Mouse (Mus musculus) myocyte (in vitro differentiated cells): ENCODE measurements around the gene Nfia. TPM values are rescaled to one million over a fixed set of nuclear protein-coding genes. Genes with fewer than 3 reads are reported as not detected.

Experiments used
- H3K27me3 ChIP-seq: one replicate; pipeline ENCODE4 v1.6.1; 2011; ENCODE audit not compliant: control insufficient read depth, insufficient read depth, insufficient read length
- H3K36me3 ChIP-seq: one replicate; pipeline ENCODE4 v1.6.1; 2011; ENCODE audit not compliant: control insufficient read depth, insufficient read depth
- H3K4me2 ChIP-seq: one replicate; pipeline ENCODE4 v1.6.1; 2011; ENCODE audit warnings: low read depth, control low read depth
- H3K4me3 ChIP-seq: one replicate; pipeline ENCODE4 v1.5.1; 2011; ENCODE audit warnings: mild to moderate bottlenecking, control low read depth, moderate library complexity
- H3K79me2 ChIP-seq: one replicate; pipeline ENCODE4 v1.6.1; 2011; ENCODE audit not compliant: control insufficient read depth, insufficient read depth
- H3ac ChIP-seq: one replicate; pipeline ENCODE4 v1.6.1; 2011; ENCODE audit not compliant: control insufficient read depth, insufficient read length
- CEBPB ChIP-seq: IDR thresholded peaks from 2 replicates; pipeline ENCODE4 v1.6.1; 2011; ENCODE audit warnings: mild to moderate bottlenecking, moderate library complexity; ENCODE audit not compliant: poor library complexity, insufficient read depth, severe bottlenecking
- E2F4 ChIP-seq: IDR thresholded peaks from one replicate; pipeline ENCODE4 v1.6.1; 2011; ENCODE audit warnings: mild to moderate bottlenecking, control low read depth, moderate library complexity; ENCODE audit not compliant: insufficient read depth
- MAX ChIP-seq: IDR thresholded peaks from one replicate; pipeline ENCODE4 v1.6.1; 2011; ENCODE audit warnings: low read depth, mild to moderate bottlenecking, control low read depth
- MYOD1 ChIP-seq, 3 experiments: IDR thresholded peaks; one replicate each; pipeline ENCODE4 v1.6.1; 2011; ENCODE audit warnings: control low read depth in 2 of 3, low read depth in 2 of 3, mild to moderate bottlenecking in 2 of 3, moderate library complexity in 1 of 3; ENCODE audit not compliant: insufficient read length in 2 of 3, control insufficient read depth in 1 of 3
- MYOG ChIP-seq, 3 experiments: IDR thresholded peaks; one replicate each; pipeline ENCODE4 v1.6.1; 2011; ENCODE audit warnings: control low read depth in 2 of 3, low read depth in 2 of 3, mild to moderate bottlenecking in 2 of 3; ENCODE audit not compliant: insufficient read length in 2 of 3, control insufficient read depth in 1 of 3, insufficient read depth in 1 of 3
- POLR2A ChIP-seq: IDR thresholded peaks from one replicate; pipeline ENCODE4 v1.6.1; 2011; ENCODE audit warnings: low read depth, mild to moderate bottlenecking, control low read depth, moderate library complexity; ENCODE audit not compliant: insufficient read length
- POLR2AphosphoS2 ChIP-seq: IDR thresholded peaks from one replicate; pipeline ENCODE4 v1.6.1; 2011; ENCODE audit warnings: low read depth, control low read depth; ENCODE audit not compliant: insufficient read length
- REST ChIP-seq: IDR thresholded peaks from one replicate; pipeline ENCODE4 v1.6.1; 2011; ENCODE audit warnings: mild to moderate bottlenecking, control low read depth, moderate library complexity; ENCODE audit not compliant: insufficient read depth, insufficient read length
- SRF ChIP-seq: IDR thresholded peaks from one replicate; pipeline ENCODE4 v1.6.1; 2011; ENCODE audit warnings: low read depth; ENCODE audit not compliant: control insufficient read depth, insufficient read length
- TCF12 ChIP-seq: IDR thresholded peaks from one replicate; pipeline ENCODE4 v1.6.1; 2011; ENCODE audit warnings: mild to moderate bottlenecking, control low read depth; ENCODE audit not compliant: poor library complexity, insufficient read depth, severe bottlenecking
- TCF3 ChIP-seq: IDR thresholded peaks from one replicate; pipeline ENCODE4 v1.6.1; 2011; ENCODE audit warnings: low read depth, control low read depth; ENCODE audit not compliant: insufficient read length
- USF1 ChIP-seq: IDR thresholded peaks from one replicate; pipeline ENCODE4 v1.6.1; 2011; ENCODE audit warnings: low read depth, mild to moderate bottlenecking, control low read depth, moderate library complexity
- polyA plus RNA-seq: library from polyadenylated mRNA; unstranded; fragments of >200 nt; fragmentation: generic; extraction: Trizol; gene quantifications from one replicate; pipeline ENCODE4 v1.2.1, GENCODE M21; 2012; ENCODE audit warnings: missing spikeins

The Nfia gene
- polyA plus RNA-seq, 1 experiment, result 0.25 TPM

- Histone ChIP-seq H3K27me3 (no peaks in the 10 kb centered on the region), H3ac (no peak overlapping the region), H3K4me3 (no peak overlapping the region), H3K4me2 (no peak overlapping the region), H3K36me3 (no peaks in the 10 kb centered on the region), H3K79me2 (no peaks in the 10 kb centered on the region)
- TF ChIP-seq TCF12, result no peak
- no peak for TF ChIP-seq SRF
- TF ChIP-seq MYOD1 (IDR thresholded peaks at IDR 0.05; ENCODE audit: control insufficient read depth in 1 of 3, insufficient read length in 2 of 3, low read depth in 2 of 3), result no peak
- TF ChIP-seq POLR2A, result no peak
- no peak for TF ChIP-seq E2F4
- no peak for TF ChIP-seq CEBPB
- TF ChIP-seq POLR2AphosphoS2, result no peak
- TF ChIP-seq MAX, result no peak
- no peak for TF ChIP-seq USF1
- no peak for TF ChIP-seq TCF3
- no peak for TF ChIP-seq MYOG (IDR thresholded peaks at IDR 0.05; ENCODE audit: control insufficient read depth in 1 of 3, insufficient read depth in 1 of 3, insufficient read length in 2 of 3, low read depth in 2 of 3)
- TF ChIP-seq REST, result no peak
These were observed 334.5 kb downstream of the Nfia start for GRCm38 (mm10) chr4:98107093-98107453.

- TF ChIP-seq USF1, result no peak
- TF ChIP-seq MYOD1 (IDR thresholded peaks at IDR 0.05; ENCODE audit: control insufficient read depth in 1 of 3, insufficient read length in 2 of 3, low read depth in 2 of 3), result no peak
- no peak for TF ChIP-seq TCF3
- TF ChIP-seq SRF, result no peak
- TF ChIP-seq MAX, result no peak
- TF ChIP-seq CEBPB, result no peak
- TF ChIP-seq REST, result no peak
- TF ChIP-seq POLR2A, result no peak
- TF ChIP-seq POLR2AphosphoS2, result no peak
- TF ChIP-seq TCF12, result no peak
- TF ChIP-seq E2F4, result no peak
- TF ChIP-seq MYOG (IDR thresholded peaks at IDR 0.05; ENCODE audit: control insufficient read depth in 1 of 3, insufficient read depth in 1 of 3, insufficient read length in 2 of 3, low read depth in 2 of 3), result no peak
- Histone ChIP-seq H3K79me2 (no peaks in the 10 kb centered on the region), H3ac (no peak overlapping the region), H3K27me3 (no peaks in the 10 kb centered on the region), H3K4me2 (peak overlapping the region; percentile 30), H3K4me3 (no peak overlapping the region), H3K36me3 (no peaks in the 10 kb centered on the region)
These were observed 335.6 kb downstream of the Nfia start for GRCm38 (mm10) chr4:98107936-98108675.

- H3K79me2 ChIP-seq, result no peaks in the 10 kb centered on the region
- peak overlapping the region; percentile 30 for H3K4me2 ChIP-seq
- TF ChIP-seq MYOG (IDR thresholded peaks at IDR 0.05; ENCODE audit: control insufficient read depth in 1 of 3, insufficient read depth in 1 of 3, insufficient read length in 2 of 3, low read depth in 2 of 3) (no peak), POLR2A (no peak), E2F4 (no peak), CEBPB (no peak), TCF12 (no peak), MYOD1 (IDR thresholded peaks at IDR 0.05; ENCODE audit: control insufficient read depth in 1 of 3, insufficient read length in 2 of 3, low read depth in 2 of 3) (no peak), POLR2AphosphoS2 (no peak), TCF3 (no peak), MAX (no peak), SRF (no peak), USF1 (no peak)
- H3ac ChIP-seq, result no peak overlapping the region
- H3K27me3 ChIP-seq, result no peaks in the 10 kb centered on the region
- H3K36me3 ChIP-seq, result no peaks in the 10 kb centered on the region
- no peak overlapping the region for H3K4me3 ChIP-seq
These were observed 336.1 kb downstream of the Nfia start for GRCm38 (mm10) chr4:98108676-98109016.

- H3K79me2 ChIP-seq, result no peaks in the 10 kb centered on the region
- no peaks in the 10 kb centered on the region for H3K27me3 ChIP-seq
- no peak overlapping the region for H3K4me3 ChIP-seq
- no peak overlapping the region for H3ac ChIP-seq
- TF ChIP-seq MYOD1 (IDR thresholded peaks at IDR 0.05; ENCODE audit: control insufficient read depth in 1 of 3, insufficient read length in 2 of 3, low read depth in 2 of 3) (no peak), REST (no peak), MAX (no peak), MYOG (IDR thresholded peaks at IDR 0.05; ENCODE audit: control insufficient read depth in 1 of 3, insufficient read depth in 1 of 3, insufficient read length in 2 of 3, low read depth in 2 of 3) (no peak), POLR2AphosphoS2 (no peak), TCF12 (no peak), POLR2A (no peak), USF1 (no peak), CEBPB (no peak), TCF3 (no peak), SRF (no peak), E2F4 (no peak)
- H3K4me2 ChIP-seq, result peak overlapping the region; percentile 30
- no peaks in the 10 kb centered on the region for H3K36me3 ChIP-seq
These were observed 336.5 kb downstream of the Nfia start for GRCm38 (mm10) chr4:98109064-98109463.

- Histone ChIP-seq H3K4me2 (no peak overlapping the region), H3K4me3 (no peak overlapping the region), H3K27me3 (no peaks in the 10 kb centered on the region), H3K79me2 (no peaks in the 10 kb centered on the region), H3K36me3 (no peaks in the 10 kb centered on the region), H3ac (no peak overlapping the region)
- TF ChIP-seq USF1, result no peak
These were observed 337.4 kb downstream of the Nfia start for GRCm38 (mm10) chr4:98109911-98110310.
